Mouse (Mus musculus): ENCODE measurements around the gene 4930562C15Rik. TPM values are rescaled to one million over a fixed set of nuclear protein-coding genes. Genes with fewer than 3 reads are reported as not detected.

4930562C15Rik gene
- polyA plus RNA-seq, 1 experiment from 2014 or later, result 0.30 TPM

- Histone ChIP-seq H3K27ac (ENCODE audit: low read length) (peak overlapping the region; percentile 25), H3K27me3 (ENCODE audit: insufficient read depth, low read length) (no peaks in the 10 kb centered on the region), H3K4me3 (ENCODE audit: low read length) (no peak overlapping the region), H3K4me2 (replicated peaks; ENCODE audit: low read depth, low read length) (no peak overlapping the region), H3K4me1 (ENCODE audit: insufficient read depth, low read length) (0 out of 2 replicates have a peak, but pooled peaks cover 7% of the 10 kb centered on the region), H3K36me3 (ENCODE audit: insufficient read depth, low read length) (no peaks in the 10 kb centered on the region), H3K9ac (replicated peaks; ENCODE audit: low read length) (no peak overlapping the region), H3K9me3 (ENCODE audit: low read length) (no peaks in the 10 kb centered on the region)
- ATAC-seq (ENCODE audit: low FRiP score, low TSS enrichment), result 0 out of 2 replicates have a peak, but pooled peaks have one; percentile 54
- WGBS, result 40% methylated on average over 5 of the region's 5 CpGs
These were observed 15.9 kb downstream of the 4930562C15Rik start for GRCm38 (mm10) chr16:4850938-4851628.

GRCm38 (mm10) chr16:4855046-4855650 is 19.9 kb downstream of the 4930562C15Rik start:
- no peaks in the 10 kb centered on the region for H3K9me3 ChIP-seq (ENCODE audit: low read length)
- H3K27ac ChIP-seq (ENCODE audit: low read length), result no peak overlapping the region
- H3K27me3 ChIP-seq (ENCODE audit: insufficient read depth, low read length), result no peaks in the 10 kb centered on the region
- H3K4me2 ChIP-seq (replicated peaks; ENCODE audit: low read depth, low read length), result no peak overlapping the region
- WGBS, result 51% methylated on average over 5 of the region's 5 CpGs
- H3K4me1 ChIP-seq (ENCODE audit: insufficient read depth, low read length), result 0 out of 2 replicates have a peak, but pooled peaks cover 7% of the 10 kb centered on the region
- H3K4me3 ChIP-seq (ENCODE audit: low read length), result no peak overlapping the region
- no peak overlapping the region for H3K9ac ChIP-seq (replicated peaks; ENCODE audit: low read length)
- no peaks in the 10 kb centered on the region for H3K36me3 ChIP-seq (ENCODE audit: insufficient read depth, low read length)
- no peak for ATAC-seq (ENCODE audit: low FRiP score, low TSS enrichment)

- Histone ChIP-seq H3K4me3 (ENCODE audit: low read length) (no peak overlapping the region), H3K4me1 (ENCODE audit: insufficient read depth, low read length) (peaks cover 3% of the 10 kb centered on the region; the same call in 1 of the 2 replicates), H3K36me3 (ENCODE audit: insufficient read depth, low read length) (no peaks in the 10 kb centered on the region), H3K4me2 (replicated peaks; ENCODE audit: low read depth, low read length) (no peak overlapping the region), H3K9me3 (ENCODE audit: low read length) (no peaks in the 10 kb centered on the region), H3K27me3 (ENCODE audit: insufficient read depth, low read length) (no peaks in the 10 kb centered on the region), H3K27ac (ENCODE audit: low read length) (no peak overlapping the region), H3K9ac (replicated peaks; ENCODE audit: low read length) (no peak overlapping the region)
- no peak for ATAC-seq (ENCODE audit: low FRiP score, low TSS enrichment)
- WGBS, result 34% methylated on average over 10 of the region's 10 CpGs
These were observed 26.2 kb downstream of the 4930562C15Rik start for GRCm38 (mm10) chr16:4861392-4861791.

GRCm38 (mm10) chr16:4862863-4863483 is 27.8 kb downstream of the 4930562C15Rik start:
- Histone ChIP-seq H3K9ac (replicated peaks; ENCODE audit: low read length) (no peak overlapping the region), H3K27me3 (ENCODE audit: insufficient read depth, low read length) (no peaks in the 10 kb centered on the region), H3K27ac (ENCODE audit: low read length) (no peak overlapping the region), H3K4me1 (ENCODE audit: insufficient read depth, low read length) (peaks cover 3% of the 10 kb centered on the region; the same call in 1 of the 2 replicates), H3K4me2 (replicated peaks; ENCODE audit: low read depth, low read length) (no peak overlapping the region), H3K36me3 (ENCODE audit: insufficient read depth, low read length) (no peaks in the 10 kb centered on the region), H3K4me3 (ENCODE audit: low read length) (no peak overlapping the region), H3K9me3 (ENCODE audit: low read length) (no peaks in the 10 kb centered on the region)
- peak; percentile 81; the same call in 1 of the 2 replicates for ATAC-seq (ENCODE audit: low FRiP score, low TSS enrichment)
- 48% methylated on average over 9 of the region's 9 CpGs for WGBS

- no peak overlapping the region for H3K9ac ChIP-seq (replicated peaks; ENCODE audit: low read length)
- H3K9me3 ChIP-seq (ENCODE audit: low read length), result no peaks in the 10 kb centered on the region
- H3K4me1 ChIP-seq (ENCODE audit: insufficient read depth, low read length), result peaks cover 3% of the 10 kb centered on the region; the same call in 1 of the 2 replicates
- no peaks in the 10 kb centered on the region for H3K27me3 ChIP-seq (ENCODE audit: insufficient read depth, low read length)
- H3K36me3 ChIP-seq (ENCODE audit: insufficient read depth, low read length), result no peaks in the 10 kb centered on the region
- no peak overlapping the region for H3K4me3 ChIP-seq (ENCODE audit: low read length)
- ATAC-seq (ENCODE audit: low FRiP score, low TSS enrichment), result no peak
- no peak overlapping the region for H3K4me2 ChIP-seq (replicated peaks; ENCODE audit: low read depth, low read length)
- H3K27ac ChIP-seq (ENCODE audit: low read length), result no peak overlapping the region
- WGBS, result 82% methylated on average over 8 of the region's 8 CpGs
These were observed 28.5 kb downstream of the 4930562C15Rik start for GRCm38 (mm10) chr16:4863742-4864141.

GRCm38 (mm10) chr16:4866101-4866695 is 31.0 kb downstream of the 4930562C15Rik start:
- Histone ChIP-seq H3K4me2 (replicated peaks; ENCODE audit: low read depth, low read length) (no peak overlapping the region; the same call in 1 of the 2 replicates), H3K27ac (ENCODE audit: low read length) (peak overlapping the region; percentile 61), H3K9me3 (ENCODE audit: low read length) (no peaks in the 10 kb centered on the region), H3K4me3 (ENCODE audit: low read length) (no peak overlapping the region), H3K4me1 (ENCODE audit: insufficient read depth, low read length) (peaks cover 3% of the 10 kb centered on the region; the same call in 1 of the 2 replicates), H3K9ac (replicated peaks; ENCODE audit: low read length) (0 out of 2 replicates have a peak overlapping the region, but pooled peaks have one; percentile 27), H3K36me3 (ENCODE audit: insufficient read depth, low read length) (peaks cover 4% of the 10 kb centered on the region; the same call in 1 of the 2 replicates), H3K27me3 (ENCODE audit: insufficient read depth, low read length) (no peaks in the 10 kb centered on the region)
- peak; percentile 33; the same call in 1 of the 2 replicates for ATAC-seq (ENCODE audit: low FRiP score, low TSS enrichment)
- 41% methylated on average over 7 of the region's 7 CpGs for WGBS

GRCm38 (mm10) chr16:4870490-4870889 is 35.3 kb downstream of the 4930562C15Rik start:
- ATAC-seq (ENCODE audit: low FRiP score, low TSS enrichment), result no peak
- Histone ChIP-seq H3K4me3 (ENCODE audit: low read length) (no peak overlapping the region), H3K4me1 (ENCODE audit: insufficient read depth, low read length) (peaks cover 3% of the 10 kb centered on the region; the same call in 1 of the 2 replicates), H3K9me3 (ENCODE audit: low read length) (no peaks in the 10 kb centered on the region), H3K4me2 (replicated peaks; ENCODE audit: low read depth, low read length) (no peak overlapping the region), H3K36me3 (ENCODE audit: insufficient read depth, low read length) (peaks cover 23% of the 10 kb centered on the region), H3K27me3 (ENCODE audit: insufficient read depth, low read length) (no peaks in the 10 kb centered on the region), H3K9ac (replicated peaks; ENCODE audit: low read length) (no peak overlapping the region), H3K27ac (ENCODE audit: low read length) (no peak overlapping the region)
- 90% methylated on average over 5 of the region's 5 CpGs for WGBS

- Histone ChIP-seq H3K4me3 (ENCODE audit: low read length) (no peak overlapping the region), H3K4me1 (ENCODE audit: insufficient read depth, low read length) (peaks cover 11% of the 10 kb centered on the region; the same call in 1 of the 2 replicates), H3K36me3 (ENCODE audit: insufficient read depth, low read length) (peaks cover 36% of the 10 kb centered on the region), H3K27ac (ENCODE audit: low read length) (no peak overlapping the region), H3K9ac (replicated peaks; ENCODE audit: low read length) (no peak overlapping the region), H3K9me3 (ENCODE audit: low read length) (no peaks in the 10 kb centered on the region), H3K4me2 (replicated peaks; ENCODE audit: low read depth, low read length) (no peak overlapping the region), H3K27me3 (ENCODE audit: insufficient read depth, low read length) (no peaks in the 10 kb centered on the region)
- WGBS, result 86% methylated on average over 2 of the region's 2 CpGs
- no peak for ATAC-seq (ENCODE audit: low FRiP score, low TSS enrichment)
These were observed 36.7 kb downstream of the 4930562C15Rik start for GRCm38 (mm10) chr16:4871926-4872325.

GRCm38 (mm10) chr16:4875198-4876032 is 40.2 kb downstream of the 4930562C15Rik start:
- H3K9me3 ChIP-seq (ENCODE audit: low read length), result no peaks in the 10 kb centered on the region
- peaks cover 32% of the 10 kb centered on the region for H3K36me3 ChIP-seq (ENCODE audit: insufficient read depth, low read length)
- 81% methylated on average over 21 of the region's 23 CpGs for WGBS
- peaks cover 27% of the 10 kb centered on the region for H3K4me1 ChIP-seq (ENCODE audit: insufficient read depth, low read length)
- ATAC-seq (ENCODE audit: low FRiP score, low TSS enrichment), result no peak
- no peak overlapping the region for H3K4me3 ChIP-seq (ENCODE audit: low read length)
- no peak overlapping the region for H3K4me2 ChIP-seq (replicated peaks; ENCODE audit: low read depth, low read length)
- H3K27ac ChIP-seq (ENCODE audit: low read length), result peak overlapping the region; percentile 19; the same call in 1 of the 2 replicates
- H3K27me3 ChIP-seq (ENCODE audit: insufficient read depth, low read length), result no peaks in the 10 kb centered on the region
- H3K9ac ChIP-seq (replicated peaks; ENCODE audit: low read length), result no peak overlapping the region

Data from kidney, embryonic 16.5 days (tissue).